Mouse (Mus musculus): ENCODE results near the gene Dusp5.
"Not testable (repeated sequence)": the region's sequence is repeated elsewhere in the genome, so short reads cannot be mapped to it uniquely, and the experiment has no call there.

The Dusp5 gene

GRCm38 (mm10) chr19:53528752-53529454 is at the start of gene Dusp5:
Gene Dusp5 (plus strand): TSS chr19:53529109.
- DNase-seq, result peak; percentile 99

DNA sequence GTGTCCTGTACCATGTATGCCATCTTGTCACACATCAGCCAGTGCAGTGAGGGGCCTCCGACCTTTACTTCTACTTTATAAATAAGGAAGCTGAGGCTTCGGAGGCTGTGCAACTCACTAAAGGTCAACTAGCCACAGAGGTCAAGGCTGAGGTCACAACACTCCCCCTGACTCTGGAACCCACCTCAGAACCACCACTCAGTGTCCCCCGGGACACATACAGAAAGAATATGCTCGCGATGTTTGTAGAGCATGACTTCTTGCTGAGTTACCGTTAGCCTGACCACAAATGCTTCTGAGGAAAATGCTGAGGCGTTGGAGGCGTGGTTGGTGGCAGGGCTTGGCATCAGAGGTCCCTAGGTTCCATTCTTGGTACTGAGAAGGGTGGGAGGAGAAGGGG is 49.3 kb upstream of the Dusp5 start:
- DNase-seq, result no peak

DNA sequence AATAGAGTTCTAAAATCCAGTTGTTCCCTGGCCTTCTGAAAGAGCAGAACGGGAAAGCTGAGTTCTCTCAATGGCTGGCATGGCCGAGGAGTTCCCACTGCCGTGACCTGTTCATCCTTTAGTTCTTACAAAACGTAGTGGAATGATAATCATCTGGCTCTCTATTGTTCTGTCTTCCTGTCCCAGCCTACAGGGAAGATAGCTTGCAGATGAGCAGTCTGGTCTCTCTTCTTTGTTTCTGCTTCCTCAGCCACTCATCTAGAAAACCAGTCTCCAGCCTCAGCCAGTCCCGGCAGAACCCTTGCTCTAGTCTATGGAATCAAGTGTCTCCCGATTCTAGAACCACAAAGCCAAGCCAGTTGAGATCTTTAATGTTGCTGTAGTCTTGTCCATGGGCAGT is 46.8 kb upstream of the Dusp5 start:
- no peak for DNase-seq

GRCm38 (mm10) chr19:53482527-53482926 is 46.4 kb upstream of the Dusp5 start:
- DNase-seq, result no peak

DNA sequence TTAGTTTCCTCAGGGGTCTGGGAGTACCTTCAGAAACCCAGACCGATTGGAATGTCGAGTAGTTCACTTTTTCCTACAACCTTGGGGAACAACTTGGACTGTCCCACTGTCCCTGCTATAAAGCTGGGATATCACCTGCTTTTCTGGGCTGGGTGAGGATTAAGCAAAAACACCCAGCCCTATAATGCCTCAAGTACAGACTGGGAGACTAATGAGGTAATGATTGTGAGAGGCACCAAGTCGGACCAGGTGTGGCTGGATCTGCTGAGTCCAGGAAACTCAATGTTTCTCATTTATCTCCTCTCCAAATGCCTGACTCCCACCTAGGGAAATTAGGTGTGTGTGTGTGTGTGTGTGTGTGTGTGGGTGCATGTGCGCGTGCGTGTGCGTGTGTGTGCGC is 44.9 kb upstream of the Dusp5 start:
- no peak for DNase-seq

GRCm38 (mm10) chr19:53484918-53485317 is 44.0 kb upstream of the Dusp5 start:
- DNase-seq, result no peak

DNA sequence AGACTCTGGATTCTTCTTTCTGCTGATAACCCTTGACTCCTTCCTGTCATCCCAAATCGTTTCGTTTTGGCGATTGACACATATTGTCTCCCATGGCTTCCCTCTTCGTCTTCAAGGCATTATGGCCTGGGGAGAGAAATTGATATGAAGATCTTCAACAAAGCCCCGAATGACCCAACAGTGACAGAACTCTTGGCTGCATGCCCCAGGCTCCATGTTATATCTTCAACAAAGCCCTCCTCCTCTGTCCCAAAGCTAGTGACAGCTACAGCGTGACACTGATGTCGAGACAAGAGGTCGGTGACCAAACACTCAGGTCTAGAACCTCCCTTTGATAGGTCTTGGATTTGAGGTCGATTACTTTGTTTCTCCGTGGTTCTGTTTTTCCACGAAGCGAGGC is 39.7 kb upstream of the Dusp5 start:
- DNase-seq, result no peak

DNA sequence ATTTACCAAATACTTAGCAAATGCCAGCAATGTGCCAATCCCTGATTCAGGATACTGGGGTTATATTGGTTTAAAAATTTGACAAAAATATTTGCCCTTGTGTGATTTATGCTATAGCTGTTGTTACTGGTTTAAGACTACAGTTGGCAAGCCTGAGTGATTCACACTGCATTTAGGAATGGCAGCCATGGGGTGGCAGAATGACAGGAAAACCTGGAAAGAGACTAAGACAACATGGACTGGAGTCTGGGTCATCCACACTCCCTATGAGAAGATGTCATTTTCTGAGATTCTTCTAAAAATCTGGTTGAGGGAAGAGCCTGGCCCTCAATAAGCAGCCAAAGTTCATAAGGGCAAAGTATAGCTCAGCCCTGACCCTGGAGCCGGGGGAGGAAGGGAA is 39.0 kb upstream of the Dusp5 start:
- DNase-seq, result no peak

- no peak for DNase-seq
These were observed 38.0 kb upstream of the Dusp5 start for GRCm38 (mm10) chr19:53490898-53491297.

DNA sequence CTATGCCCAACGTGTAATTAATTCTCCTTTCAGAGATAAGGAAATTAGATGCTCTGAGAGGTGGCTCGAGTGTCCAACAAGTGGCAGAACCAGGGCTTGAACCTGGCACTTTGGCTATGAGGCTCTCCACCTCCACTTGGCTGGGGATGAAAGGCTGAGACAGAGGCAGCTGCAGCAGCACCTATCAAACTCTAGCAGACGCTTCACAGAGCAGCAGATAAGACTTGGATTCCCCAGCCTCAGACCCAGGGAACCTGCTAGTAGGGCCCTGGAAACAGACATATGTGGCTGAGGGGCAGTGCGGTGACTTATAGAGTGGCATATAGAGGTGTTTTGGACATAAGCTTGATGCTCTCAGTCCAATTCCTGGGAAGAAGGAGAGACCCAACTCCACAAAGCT is 36.4 kb upstream of the Dusp5 start:
- DNase-seq, result no peak

DNA sequence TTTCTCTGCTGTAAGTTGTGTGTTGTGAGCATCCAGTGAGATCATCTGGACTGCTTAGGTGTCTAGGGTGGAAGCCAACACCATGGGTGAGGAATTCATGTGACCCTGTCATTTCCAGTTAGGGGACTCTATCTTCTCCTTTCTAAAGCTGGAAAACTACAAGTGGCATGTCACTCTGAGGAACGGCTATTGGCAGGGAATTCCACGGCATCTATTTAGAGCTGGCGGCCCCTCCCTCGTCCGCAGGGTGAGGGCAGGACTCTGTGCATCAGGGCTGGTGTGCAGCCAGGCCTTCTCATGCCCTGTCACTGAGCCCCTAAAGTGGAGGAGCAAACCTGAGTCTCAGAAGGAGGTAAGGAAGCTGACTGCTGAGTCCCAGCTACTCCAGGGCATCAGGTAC is 35.0 kb upstream of the Dusp5 start:
- no peak for DNase-seq

DNA sequence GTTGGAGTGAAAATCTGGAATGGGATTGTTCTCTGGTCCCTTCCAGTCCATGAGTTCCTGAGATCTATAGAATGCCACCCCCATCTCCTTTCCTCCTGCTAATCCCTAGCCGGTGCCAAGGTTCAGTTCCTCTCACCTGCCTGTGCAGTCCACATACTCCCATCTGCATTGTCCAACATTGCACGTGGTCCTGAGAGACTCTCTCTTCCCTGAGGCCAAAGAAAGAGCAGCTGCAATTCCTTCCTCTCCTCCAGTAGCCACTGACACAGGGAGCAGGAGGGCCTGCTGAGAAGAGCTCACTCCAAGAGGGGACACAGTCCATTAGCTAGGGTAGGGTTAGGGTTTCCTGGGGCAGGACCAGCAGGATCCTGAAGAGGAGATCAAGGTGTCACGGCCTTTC is 31.0 kb upstream of the Dusp5 start:
- DNase-seq, result no peak

GRCm38 (mm10) chr19:53499049-53499448 is 29.9 kb upstream of the Dusp5 start:
- no peak for DNase-seq

- DNase-seq, result peak; percentile 57
These were observed 29.4 kb upstream of the Dusp5 start for GRCm38 (mm10) chr19:53499451-53499940.

DNA sequence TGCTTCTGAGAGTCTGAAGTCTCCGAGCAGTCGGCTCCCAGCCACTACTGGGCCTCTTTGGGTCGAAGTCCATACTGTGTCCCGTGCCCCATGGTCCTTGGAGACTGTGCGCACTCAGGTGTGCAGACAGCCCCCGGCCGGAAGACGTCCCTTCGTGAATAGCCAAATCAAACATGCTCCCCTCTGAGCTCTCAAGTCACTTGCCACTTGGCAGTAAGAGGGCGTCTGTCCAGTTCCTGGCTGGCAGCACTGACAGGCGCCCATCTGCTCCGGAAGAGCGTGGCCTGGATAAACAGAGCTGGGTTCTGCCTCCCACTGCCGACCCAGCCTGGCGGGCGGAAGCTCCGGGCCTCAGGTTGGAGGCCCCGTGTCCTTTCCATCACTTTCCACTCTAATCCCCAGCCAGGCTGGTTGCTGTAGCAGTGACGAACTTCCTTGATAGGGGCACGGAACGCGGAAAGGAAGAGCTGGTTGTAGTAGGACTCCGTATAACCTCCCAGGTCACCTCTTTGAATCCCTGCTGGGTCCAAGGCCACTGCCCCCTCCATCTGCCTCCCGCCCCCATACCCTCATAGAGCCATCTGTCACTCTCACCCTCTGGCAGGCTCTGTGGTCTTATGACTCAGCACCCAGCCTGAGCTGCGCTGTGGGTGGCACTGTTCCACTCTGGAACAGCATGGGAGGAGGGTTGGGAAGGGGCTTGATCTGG is 28.5 kb upstream of the Dusp5 start:
- peak; percentile 96 for DNase-seq

- DNase-seq, result not testable (repeated sequence)
These were observed 27.7 kb upstream of the Dusp5 start for GRCm38 (mm10) chr19:53501239-53501638.

- DNase-seq, result no peak
These were observed 27.1 kb upstream of the Dusp5 start for GRCm38 (mm10) chr19:53501765-53502164.

- DNase-seq, result no peak
These were observed 26.0 kb upstream of the Dusp5 start for GRCm38 (mm10) chr19:53502891-53503371.

- DNase-seq, result no peak
These were observed 24.7 kb upstream of the Dusp5 start for GRCm38 (mm10) chr19:53504181-53504580.

DNA sequence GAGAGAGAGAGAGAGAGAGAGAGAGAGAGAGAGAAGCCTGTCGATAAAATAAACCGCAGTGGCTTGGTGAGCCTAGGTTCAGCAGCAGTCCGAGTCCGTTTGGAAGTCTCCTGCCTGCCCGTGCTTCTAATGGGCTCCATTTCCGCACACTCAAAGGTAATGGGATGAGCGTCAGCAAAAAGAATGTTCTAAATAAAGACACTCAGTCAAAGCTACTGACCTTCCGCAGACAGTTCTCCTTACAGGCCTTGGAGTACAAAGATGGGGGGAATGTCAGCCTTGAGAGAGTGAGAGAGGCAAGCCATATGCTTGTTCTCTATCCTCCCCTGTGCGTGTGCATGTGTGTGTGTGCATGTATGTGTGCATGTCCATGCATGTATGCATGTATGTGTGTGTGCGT is 23.2 kb upstream of the Dusp5 start:
- no peak for DNase-seq

DNA sequence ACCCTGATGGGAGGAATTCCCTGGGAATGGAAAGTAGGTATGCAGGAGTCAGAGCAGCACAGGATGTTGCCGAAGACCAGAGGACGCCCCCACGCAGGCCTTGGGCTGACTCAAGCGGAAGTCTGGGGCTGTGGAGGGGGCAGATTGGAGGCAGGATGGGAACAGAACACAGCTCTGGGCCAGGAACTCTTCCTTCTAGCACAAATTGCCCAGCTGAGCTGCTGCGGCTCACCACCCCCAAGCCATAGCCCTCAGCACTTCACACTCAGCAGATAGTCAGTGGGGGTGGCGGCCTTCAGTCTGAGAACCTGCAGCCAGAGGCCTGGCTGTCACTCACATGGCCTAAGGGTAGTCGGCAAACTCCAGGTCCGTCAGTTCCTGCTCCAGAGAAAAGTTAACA is 21.4 kb upstream of the Dusp5 start:
- no peak for DNase-seq

GRCm38 (mm10) chr19:53511244-53511934 is 17.5 kb upstream of the Dusp5 start:
- DNase-seq, result no peak

DNA sequence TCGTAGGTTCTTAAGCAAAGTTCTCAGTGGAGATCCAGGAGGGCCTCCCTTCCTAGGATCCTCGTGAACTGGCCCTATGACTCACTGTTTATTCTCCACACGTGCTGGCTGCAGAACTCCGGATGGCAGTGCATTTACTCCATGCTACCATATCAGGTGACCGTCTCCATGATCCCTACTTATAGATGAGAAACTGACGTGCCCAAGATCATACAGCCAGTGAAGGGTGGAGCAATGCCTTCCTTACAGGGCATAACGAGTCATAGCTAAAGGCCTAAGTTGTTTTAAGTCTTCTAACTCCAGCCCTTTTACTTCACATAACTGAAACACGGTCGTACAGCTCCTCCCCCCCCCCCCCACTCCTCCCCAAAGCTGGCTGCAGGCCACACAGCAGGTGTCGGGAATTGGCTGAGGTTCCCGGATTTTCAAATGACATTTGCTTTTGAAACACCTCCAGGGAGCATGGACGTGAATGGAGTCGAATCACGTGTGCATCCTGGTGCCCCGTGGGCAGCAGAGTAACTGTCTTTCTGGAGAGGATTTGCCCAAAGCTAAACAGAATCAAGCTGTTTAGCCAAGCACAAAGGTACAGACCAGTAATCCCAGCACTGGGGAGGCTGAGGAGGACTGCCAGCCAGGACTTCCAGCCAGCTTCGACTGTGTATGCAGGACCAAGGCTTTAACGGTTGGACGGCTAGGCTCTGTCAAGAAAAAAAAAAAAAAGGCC is 11.4 kb upstream of the Dusp5 start:
- peak; percentile 66 for DNase-seq
